Mouse (Mus musculus) G1E (cell line): Measurements from ENCODE around the gene Mxi1.

Source experiments
- CTCF ChIP-seq: IDR thresholded peaks from 2 replicates; pipeline ENCODE4 v1.5.1; 2012; ENCODE audit warnings: low read depth, low read length, inconsistent platforms, mixed read lengths
- GATA1 ChIP-seq: IDR thresholded peaks from 2 replicates; pipeline ENCODE4 v1.6.1; 2012; ENCODE audit warnings: borderline replicate concordance, low read length, inconsistent platforms, mixed read lengths
- TAL1 ChIP-seq: conservative IDR thresholded peaks from 2 replicates; pipeline ENCODE4 v1.6.1; 2012; ENCODE audit warnings: low read depth, low read length, inconsistent platforms, mixed read lengths

- TF ChIP-seq CTCF (no peak), TAL1 (no peak), GATA1 (no peak)
Measured at GRCm38 (mm10) chr19:53354271-53355000, 44.1 kb downstream of the Mxi1 start.
